Mouse (Mus musculus): ENCODE measurements around the gene Slc27a3. TPM values are rescaled to one million over a fixed set of nuclear protein-coding genes. Genes with fewer than 3 reads are reported as not detected.

Slc27a3 gene
- 1.3 TPM for total RNA-seq (2023)

GRCm38 (mm10) chr3:90389511-90390490 is at the start of gene Slc27a3:
Gene Slc27a3, minus strand, starts transcription at chr3:90389938.

DNA sequence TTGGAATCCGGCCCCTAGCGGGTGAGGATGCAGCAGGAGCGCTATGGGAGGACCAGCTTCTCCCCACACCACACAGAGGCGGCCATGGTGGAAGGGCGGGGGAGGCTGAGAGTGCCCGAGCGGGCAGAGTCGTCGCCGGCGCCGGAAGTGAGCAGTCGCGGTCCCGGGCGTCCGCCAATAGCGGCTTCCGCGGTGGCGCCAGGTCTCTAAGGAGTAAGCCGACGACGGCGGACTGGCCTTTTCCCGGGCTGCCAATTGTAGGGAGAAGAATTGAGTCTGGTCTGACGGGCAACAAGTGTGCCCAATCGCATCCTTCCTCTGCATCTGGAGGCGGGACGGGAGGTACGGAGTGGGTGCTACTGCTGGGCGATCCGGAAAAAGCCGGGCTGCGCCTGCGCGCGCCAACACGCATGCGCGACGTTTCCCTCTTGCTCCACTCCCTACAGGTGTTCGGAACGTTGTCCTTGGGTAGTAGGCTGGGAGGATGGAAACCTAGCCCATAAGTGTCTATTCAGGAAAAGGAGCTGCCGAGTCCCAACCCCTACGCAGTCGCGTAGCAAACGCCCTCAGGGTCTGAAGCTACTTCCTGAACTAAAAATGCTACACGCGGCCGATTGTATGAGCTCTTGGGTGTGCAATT is 43.8 kb upstream of the Slc27a3 start, which contains the start of gene Ints3:
Ints3 (minus strand) TSS at position 242 of the 640 bp plus-strand sequence.

Other genes with a start within 250 kb of the Slc27a3 start
- gene Rps27, start 176.3 kb downstream of the Slc27a3 start, total RNA-seq (2023): 11,775 TPM
- gene Rab13, start 176.2 kb downstream of the Slc27a3 start, total RNA-seq (2023): not detected
- gene Jtb, start 158.3 kb downstream of the Slc27a3 start, total RNA-seq (2023): 74.5 TPM
- gene Creb3l4, start 146.4 kb downstream of the Slc27a3 start, total RNA-seq (2023): not detected
- gene Slc39a1, start 141.8 kb downstream of the Slc27a3 start, total RNA-seq (2023): 17.1 TPM
- 99.0 TPM for gene Crtc2, start 135.8 kb downstream of the Slc27a3 start, total RNA-seq (2023)
- 62.5 TPM for gene Dennd4b, start 124.8 kb downstream of the Slc27a3 start, total RNA-seq (2023)
- 132 TPM for gene Gatad2b, start 96.8 kb downstream of the Slc27a3 start, total RNA-seq (2023)
- gene Ints3, start 43.7 kb upstream of the Slc27a3 start, total RNA-seq (2023): 42.6 TPM
- not detected for gene Npr1, start 75.9 kb upstream of the Slc27a3 start, total RNA-seq (2023)
- gene Ilf2, start 86.2 kb upstream of the Slc27a3 start, total RNA-seq (2023): 87.3 TPM
- 40.6 TPM for gene Snapin, start 101.1 kb upstream of the Slc27a3 start, total RNA-seq (2023)
- 190 TPM for gene Chtop, start 119.6 kb upstream of the Slc27a3 start, total RNA-seq (2023)
- gene S100a1, start 124.5 kb upstream of the Slc27a3 start, total RNA-seq (2023): not detected
- 22.1 TPM for gene S100a13, start 124.5 kb upstream of the Slc27a3 start, total RNA-seq (2023)
- gene S100a14, start 136.9 kb upstream of the Slc27a3 start, total RNA-seq (2023): 0.79 TPM
- gene S100a16, start 147.3 kb upstream of the Slc27a3 start, total RNA-seq (2023): not detected
- not detected for gene S100a3, start 170.6 kb upstream of the Slc27a3 start, total RNA-seq (2023)
- not detected for gene S100a2, start 200.3 kb upstream of the Slc27a3 start, total RNA-seq (2023)
- gene Gm42674, start 212.0 kb upstream of the Slc27a3 start, total RNA-seq (2023): not detected
- 13.8 TPM for gene S100a4, start 213.8 kb upstream of the Slc27a3 start, total RNA-seq (2023)
- not detected for gene S100a5, start 218.6 kb upstream of the Slc27a3 start, total RNA-seq (2023)
- 8.2 TPM for gene S100a6, start 222.9 kb upstream of the Slc27a3 start, total RNA-seq (2023)

Data from CD4-positive naive resting alpha-beta T cell, adult 76 days (primary cell).